Mouse (Mus musculus) heart, postnatal 0 days (tissue): ENCODE results near the gene Prss27.
A peak's percentile ranks its signal among the peaks of the same experiment; 100 is the strongest.

Source experiments
- CTCF ChIP-seq: IDR thresholded peaks from 2 replicates; pipeline ENCODE4 v1.5.1; 2016; ENCODE audit warnings: antibody characterized with exemption, control low read depth, low read depth
- EP300 ChIP-seq: IDR thresholded peaks from 2 replicates; pipeline ENCODE4 v1.6.1; 2016; ENCODE audit warnings: antibody characterized with exemption, low read depth

- TF ChIP-seq CTCF (peak; percentile 41), EP300 (no peak)
Observed at GRCm38 (mm10) chr17:24009617-24010016, 28.3 kb upstream of the Prss27 start.
